Comparison of ENCODE assay signal across 13 mouse cellular contexts in the genomic region with DNA sequence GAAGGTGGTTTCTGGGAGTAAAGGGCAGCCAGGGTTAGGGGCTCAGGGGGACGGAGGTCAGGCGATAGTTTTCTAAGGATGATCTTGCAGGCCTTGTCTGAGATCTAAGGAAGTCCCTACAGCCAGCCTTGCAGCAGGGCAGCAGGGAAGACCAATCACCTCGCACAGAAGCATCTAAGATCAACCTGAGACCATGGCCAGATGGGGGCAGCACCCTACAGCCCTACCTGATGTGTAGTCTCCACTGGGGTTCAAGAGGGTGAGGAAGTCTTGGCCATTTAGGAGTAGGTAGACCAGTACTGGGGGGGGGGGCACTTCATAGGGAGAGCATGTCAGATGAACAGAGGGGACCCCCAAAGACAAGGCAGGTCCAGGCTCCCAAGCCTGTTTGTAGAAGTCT.
DNase-seq lines count a peak whose midpoint lies in the region; ATAC-seq lines count a peak whose summit lies in the region.
"Had no signal": no experiment of that assay in that cellular context is flagged by ENCODE, and none has a peak within 500 bp of the region (broad histone marks: within the 10 kb centered on the region; RNA-seq: fewer than 3 reads in every experiment).

No protein-coding gene starts in this region.

- WGBS in heart, embryonic 10.5 days = 30% methylated on average over 3 of the region's 3 CpGs
- 39% methylated on average over 3 of the region's 3 CpGs for WGBS in midbrain, embryonic 14.5 days
- WGBS in intestine, embryonic 15.5 days = 49% methylated on average over 3 of the region's 3 CpGs

- H3K4me2 ChIP-seq in midbrain, embryonic 14.5 days (ENCODE audit: low read length) = no peak overlapping the region
- no peak overlapping the region for H3K4me2 ChIP-seq in intestine, embryonic 15.5 days (replicated peaks)
- H3K4me2 ChIP-seq: heart, embryonic 12.5 days; liver, embryonic 15.5 days had no signal

- H3K36me3 ChIP-seq in heart, embryonic 10.5 days = no peaks in the 10 kb centered on the region
- no peaks in the 10 kb centered on the region for H3K36me3 ChIP-seq in midbrain, embryonic 14.5 days (ENCODE audit: control insufficient read depth, insufficient read depth, low read length)
- no peaks in the 10 kb centered on the region for H3K36me3 ChIP-seq in intestine, embryonic 15.5 days
- H3K36me3 ChIP-seq: heart, embryonic 12.5 days; liver, embryonic 15.5 days had no signal

- no peak for ATAC-seq in midbrain, embryonic 14.5 days (ENCODE audit: low FRiP score, low TSS enrichment)
- no peak for ATAC-seq in intestine, embryonic 15.5 days
- ATAC-seq: hindbrain, embryonic 16.5 days had no signal

- intact Hi-C loops in heart, postnatal 10 days (cut with DNase I) = no loop called here

- peak; percentile 25 to 27 for DNase-seq in heart, postnatal 10 days
- no peak for DNase-seq in heart, embryonic 10.5 days (ENCODE audit: low spot score)
- peak; percentile 27 for DNase-seq in thymus, postnatal 4 days
- no peak for DNase-seq in thymus, adult 18-20 months
- DNase-seq in lung, adult 18-20 months = peak; percentile 21 to 31
- DNase-seq in embryo, embryonic 9.5 days (ENCODE audit: extremely low spot score) = no peak
- no peak for DNase-seq in midbrain, embryonic 14.5 days
- DNase-seq: cerebellum, adult 11-12 months; layer of hippocampus, postnatal 36 days had no signal

- no peak overlapping the region for H3K9ac ChIP-seq in midbrain, embryonic 14.5 days (replicated peaks; ENCODE audit: low read length)
- H3K9ac ChIP-seq in intestine, embryonic 15.5 days = no peak overlapping the region
- H3K9ac ChIP-seq: heart, embryonic 12.5 days; liver, embryonic 15.5 days had no signal

- no peak overlapping the region for H3K4me3 ChIP-seq in heart, embryonic 10.5 days
- H3K4me3 ChIP-seq in midbrain, embryonic 14.5 days (replicated peaks; ENCODE audit: low read depth, low read length) = no peak overlapping the region
- no peak overlapping the region for H3K4me3 ChIP-seq in intestine, embryonic 15.5 days (replicated peaks)
- H3K4me3 ChIP-seq: heart, embryonic 12.5 days; liver, embryonic 15.5 days had no signal

- H3K27ac ChIP-seq in heart, embryonic 10.5 days = no peak overlapping the region
- no peak overlapping the region for H3K27ac ChIP-seq in midbrain, embryonic 14.5 days (replicated peaks; ENCODE audit: low read depth, low read length)
- H3K27ac ChIP-seq in intestine, embryonic 15.5 days = no peak overlapping the region
- H3K27ac ChIP-seq: liver, embryonic 15.5 days had no signal

- H3K27me3 ChIP-seq in heart, embryonic 10.5 days (ENCODE audit: insufficient read depth, poor library complexity, severe bottlenecking) = peaks cover 65% of the 10 kb centered on the region
- no peaks in the 10 kb centered on the region for H3K27me3 ChIP-seq in midbrain, embryonic 14.5 days (ENCODE audit: control insufficient read depth, insufficient read depth, low read length)
- H3K27me3 ChIP-seq in intestine, embryonic 15.5 days (replicated peaks) = peaks cover 4% of the 10 kb centered on the region; the same call in 1 of the 2 replicates

- H3K9me3 ChIP-seq in heart, embryonic 10.5 days = no peaks in the 10 kb centered on the region
- H3K9me3 ChIP-seq in midbrain, embryonic 14.5 days (ENCODE audit: control insufficient read depth, low read length) = no peaks in the 10 kb centered on the region
- H3K9me3 ChIP-seq in intestine, embryonic 15.5 days = no peaks in the 10 kb centered on the region
- H3K9me3 ChIP-seq: heart, embryonic 12.5 days; liver, embryonic 15.5 days had no signal

- H3K4me1 ChIP-seq in heart, embryonic 10.5 days = peaks cover 41% of the 10 kb centered on the region
- H3K4me1 ChIP-seq in midbrain, embryonic 14.5 days (ENCODE audit: control insufficient read depth, insufficient read depth, low read length) = peaks cover 15% of the 10 kb centered on the region
- H3K4me1 ChIP-seq in intestine, embryonic 15.5 days (replicated peaks) = peaks cover 6% of the 10 kb centered on the region; the same call in 1 of the 2 replicates
- H3K4me1 ChIP-seq: liver, embryonic 15.5 days had no signal

Comparison
In these comparisons a context has a peak if more than half of its experiments do, and no peak if none do; other contexts are left out.
1. DNase-seq: peak in heart, postnatal 10 days (2 of 2), thymus, postnatal 4 days (single experiment) and lung, adult 18-20 months (2 of 2); none in heart, embryonic 10.5 days (single experiment), thymus, adult 18-20 months (0 of 2), embryo, embryonic 9.5 days (single experiment) and midbrain, embryonic 14.5 days (single experiment).